Mouse (Mus musculus): ENCODE measurements around the gene Scgb2b24. TPM values are rescaled to one million over a fixed set of nuclear protein-coding genes. Genes with fewer than 3 reads are reported as not detected.

Scgb2b24 gene
- polyA plus RNA-seq (2012) = not detected in 2 replicates

DNA sequence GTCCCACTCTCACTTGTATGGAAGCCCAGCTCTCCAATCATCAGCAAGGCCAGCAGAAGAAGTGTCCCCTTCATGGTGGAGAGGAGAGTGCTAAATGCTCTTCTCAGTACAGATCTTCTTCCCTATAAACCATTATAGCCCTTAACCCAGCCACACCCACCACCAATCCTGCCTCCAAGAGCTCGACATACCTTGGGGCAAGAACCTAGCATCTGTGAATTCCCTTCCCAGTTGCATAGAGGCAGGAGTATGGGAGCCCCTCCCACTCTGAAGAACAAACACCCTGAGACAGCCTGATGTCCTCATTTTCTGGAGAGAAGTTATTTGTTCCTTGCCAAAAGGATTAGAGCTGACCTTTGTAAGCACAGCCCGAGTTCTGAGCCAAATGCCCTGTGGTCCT, at the start of gene Scgb2b24:
TSS of gene Scgb2b24 (minus strand) at position 101 of the 400 bp plus-strand sequence.
- Histone ChIP-seq H3K27me3 (ENCODE audit: control insufficient read depth) (no peaks in the 10 kb centered on the region), H3K4me1 (ENCODE audit: control insufficient read depth) (no peaks in the 10 kb centered on the region), H3K4me3 (replicated peaks) (no peak within 1 kb of the TSS), H3K9me3 (ENCODE audit: control insufficient read depth, low read length) (peaks cover 57% of the 10 kb centered on the region), H3K36me3 (ENCODE audit: control insufficient read depth) (no peaks in the 10 kb centered on the region)
- TF ChIP-seq TAL1 (IDR thresholded peaks at IDR 0.05; ENCODE audit: low read length) (no peak), GATA1 (IDR thresholded peaks at IDR 0.05; ENCODE audit: low read length) (no peak)

DNA sequence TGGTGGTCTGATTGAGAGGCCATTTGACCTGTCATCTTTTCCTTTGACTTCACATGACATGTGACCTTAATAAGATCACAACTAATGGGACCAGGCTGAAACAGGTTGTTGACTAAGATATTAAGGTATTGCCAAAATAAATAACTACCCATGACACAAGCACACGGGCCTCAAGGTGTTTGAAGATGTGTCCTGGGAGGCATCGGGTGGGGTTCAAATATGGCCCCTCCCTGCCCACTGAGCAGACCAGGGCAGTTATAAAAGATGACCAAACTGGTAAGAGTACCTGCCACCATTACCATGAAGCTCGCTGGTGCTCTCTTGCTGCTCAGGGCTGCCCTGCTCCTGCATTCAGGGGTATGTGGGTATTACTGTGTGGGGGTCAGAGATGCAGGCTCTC, 4.4 kb upstream of the Scgb2b24 start, which contains the start of gene Scgb1b24:
TSS of gene Scgb1b24 (plus strand) at position 301 of the 400 bp plus-strand sequence.
- no peak within 1 kb of the TSS for H3K4me3 ChIP-seq (replicated peaks)
- TF ChIP-seq GATA1 (IDR thresholded peaks at IDR 0.05; ENCODE audit: low read length) = no peak
- no peak for TF ChIP-seq TAL1 (IDR thresholded peaks at IDR 0.05; ENCODE audit: low read length)
- no peaks in the 10 kb centered on the region for H3K4me1 ChIP-seq (ENCODE audit: control insufficient read depth)
- peaks cover 38% of the 10 kb centered on the region for H3K9me3 ChIP-seq (ENCODE audit: control insufficient read depth, low read length)
- no peaks in the 10 kb centered on the region for H3K36me3 ChIP-seq (ENCODE audit: control insufficient read depth)
- no peaks in the 10 kb centered on the region for H3K27me3 ChIP-seq (ENCODE audit: control insufficient read depth)

DNA sequence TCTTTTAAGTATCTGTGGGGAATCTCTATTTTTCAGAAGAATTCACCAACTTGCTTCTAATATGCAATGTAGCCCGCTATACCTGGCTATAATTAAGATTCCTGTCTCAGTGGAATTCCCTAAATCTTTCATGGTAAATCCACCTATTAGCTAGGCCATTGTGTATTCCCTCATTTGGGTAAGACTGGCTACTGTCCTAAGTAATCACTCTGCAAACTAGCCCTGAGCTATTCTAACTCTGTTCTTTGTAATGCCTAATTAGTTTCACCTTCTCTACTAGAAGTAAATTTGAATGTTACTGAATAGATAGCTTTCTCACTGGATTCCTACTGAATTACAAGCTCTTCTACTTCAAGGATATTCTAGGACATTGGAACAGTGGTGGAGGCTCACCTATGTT, 49.2 kb downstream of the Scgb2b24 start:
- TF ChIP-seq TAL1 (IDR thresholded peaks at IDR 0.05; ENCODE audit: low read length) (no peak), GATA1 (IDR thresholded peaks at IDR 0.05; ENCODE audit: low read length) (no peak)
- Histone ChIP-seq H3K4me3 (replicated peaks) (no peak overlapping the region), H3K36me3 (ENCODE audit: control insufficient read depth) (no peaks in the 10 kb centered on the region), H3K9me3 (ENCODE audit: control insufficient read depth, low read length) (peaks cover 20% of the 10 kb centered on the region), H3K27me3 (ENCODE audit: control insufficient read depth) (no peaks in the 10 kb centered on the region), H3K4me1 (ENCODE audit: control insufficient read depth) (no peaks in the 10 kb centered on the region)

Other genes starting within 250 kb of the Scgb2b24 start
- gene Scgb2b21, start 218.9 kb downstream of the Scgb2b24 start, polyA plus RNA-seq (2012) = not detected in 2 replicates
- not detected in 2 replicates for gene Scgb1b24, start 4.5 kb upstream of the Scgb2b24 start, polyA plus RNA-seq (2012)
- gene Scgb2b26, start 205.7 kb upstream of the Scgb2b24 start, polyA plus RNA-seq (2012) = not detected in 2 replicates